Mouse (Mus musculus) small intestine, adult 2 months (tissue): ENCODE results near the gene Plppr3. TPM values are rescaled to one million over a fixed set of nuclear protein-coding genes. Genes with fewer than 3 reads are reported as not detected.

ENCODE experiments used
- H3K27ac ChIP-seq: fragments of 200-500 bp; 2 replicates; pipeline ENCODE4 v1.5.1; 2012; ENCODE audit warnings: low read depth, low read length, control low read depth, inconsistent platforms; ENCODE audit not compliant: insufficient read depth
- H3K27me3 ChIP-seq: fragments of 200-500 bp; 2 replicates; pipeline ENCODE4 v1.6.1; 2012; ENCODE audit warnings: mild to moderate bottlenecking, moderate library complexity, low read length, inconsistent platforms; ENCODE audit not compliant: control insufficient read depth, insufficient read depth
- H3K36me3 ChIP-seq: fragments of 200-500 bp; 2 replicates; pipeline ENCODE4 v1.6.1; 2012; ENCODE audit warnings: mild to moderate bottlenecking, low read length, control low read depth, inconsistent platforms; ENCODE audit not compliant: control insufficient read depth, insufficient read depth
- H3K4me1 ChIP-seq: fragments of 200-500 bp; 2 replicates; pipeline ENCODE4 v1.6.1; 2012; ENCODE audit warnings: low read length, inconsistent platforms, mixed read lengths; ENCODE audit not compliant: control insufficient read depth, insufficient read depth, insufficient read length
- H3K4me3 ChIP-seq: fragments of 200-500 bp; 2 replicates; pipeline ENCODE4 v1.5.1; 2012; ENCODE audit warnings: low read depth, mild to moderate bottlenecking, control low read depth, inconsistent platforms, low read length, moderate library complexity
- CTCF ChIP-seq: fragments of 200-500 bp; IDR thresholded peaks from 2 replicates; pipeline ENCODE4 v1.5.1; 2012; ENCODE audit warnings: low read depth, mild to moderate bottlenecking, control low read depth, inconsistent platforms, low read length, moderate library complexity, mixed read lengths; ENCODE audit not compliant: insufficient replicate concordance, insufficient read length; ENCODE audit errors: extremely low read depth
- POLR2A ChIP-seq: fragments of 200-500 bp; IDR thresholded peaks from 2 replicates; pipeline ENCODE4 v1.6.1; 2012; ENCODE audit warnings: low read depth, mild to moderate bottlenecking, control low read depth, inconsistent platforms, low read length, moderate library complexity
- WGBS: fragments of 180-500 bp; shearing (Covaris S2); methylation state at CpG from one replicate; pipeline ENCODE4 v1.1.7; 2018; 5-methylcytosine and 5-hydroxymethylcytosine counted together
- polyA plus RNA-seq: library from polyadenylated mRNA; depleted of rRNA; stranded (reverse); fragments of >200 nt; gene quantifications from 2 replicates; pipeline ENCODE4 v1.2.3, GENCODE M21; 2012; rRNA removed

Gene Plppr3
- polyA plus RNA-seq: 2.8 and 5.3 TPM in 2 replicates

GRCm38 (mm10) chr10:79874290-79874862 lies at the start of gene Plppr3, which contains the start of gene Prtn3:
Gene Plppr3 (minus strand): TSS chr10:79874634.
Gene Prtn3 (plus strand): TSS chr10:79874476.
- peak within 1 kb of the TSS; percentile 63 for H3K4me3 ChIP-seq
- TF ChIP-seq CTCF: no peak
- no peak for TF ChIP-seq POLR2A
- peaks cover 13% of the 10 kb centered on the region; the same call in 1 of the 2 replicates for H3K27me3 ChIP-seq
- H3K4me1 ChIP-seq: peaks cover 11% of the 10 kb centered on the region
- under 1% methylated on average over 57 of the region's 57 CpGs for WGBS
- no peaks in the 10 kb centered on the region for H3K36me3 ChIP-seq
- no peak within 1 kb of the TSS for H3K27ac ChIP-seq

GRCm38 (mm10) chr10:79921572-79921971 lies 47.1 kb upstream of the Plppr3 start:
- Histone ChIP-seq H3K27ac (no peak overlapping the region), H3K36me3 (no peaks in the 10 kb centered on the region), H3K4me1 (peaks cover 20% of the 10 kb centered on the region), H3K4me3 (0 out of 2 replicates have a peak overlapping the region, but pooled peaks have one; percentile 35), H3K27me3 (peaks cover 12% of the 10 kb centered on the region; the same call in 1 of the 2 replicates)
- WGBS: 23% methylated on average over 34 of the region's 34 CpGs
- TF ChIP-seq POLR2A (no peak), CTCF (no peak)

- peaks cover 19% of the 10 kb centered on the region for H3K4me1 ChIP-seq
- 2% methylated on average over 41 of the region's 41 CpGs for WGBS
- H3K4me3 ChIP-seq: peak within 1 kb of the TSS; percentile 35
- no peaks in the 10 kb centered on the region for H3K36me3 ChIP-seq
- H3K27ac ChIP-seq: no peak within 1 kb of the TSS
- H3K27me3 ChIP-seq: peaks cover 12% of the 10 kb centered on the region; the same call in 1 of the 2 replicates
- no peak for TF ChIP-seq CTCF
- TF ChIP-seq POLR2A: no peak
Measured at GRCm38 (mm10) chr10:79920958-79921535, 46.6 kb upstream of the Plppr3 start, which contains the start of gene R3hdm4. Gene R3hdm4 (minus strand): TSS chr10:79921208.

- TF ChIP-seq POLR2A (no peak), CTCF (no peak)
- no peaks in the 10 kb centered on the region for H3K36me3 ChIP-seq
- no peak overlapping the region for H3K4me3 ChIP-seq
- H3K4me1 ChIP-seq: peaks cover 22% of the 10 kb centered on the region
- peaks cover 12% of the 10 kb centered on the region; the same call in 1 of the 2 replicates for H3K27me3 ChIP-seq
- no peak overlapping the region for H3K27ac ChIP-seq
- WGBS: 42% methylated on average over 26 of the region's 26 CpGs
Measured at GRCm38 (mm10) chr10:79920056-79920890, 45.8 kb upstream of the Plppr3 start.

- WGBS: 12% methylated on average over 21 of the region's 21 CpGs
Measured at GRCm38 (mm10) chr10:79919251-79919849, 44.9 kb upstream of the Plppr3 start.

GRCm38 (mm10) chr10:79918231-79919078 lies 44.0 kb upstream of the Plppr3 start:
- peaks cover 30% of the 10 kb centered on the region for H3K4me1 ChIP-seq

More at GRCm38 (mm10) chr10:79919251-79919849, 44.9 kb upstream of the Plppr3 start:
- peaks cover 28% of the 10 kb centered on the region for H3K4me1 ChIP-seq
- H3K27ac ChIP-seq: no peak overlapping the region
- no peaks in the 10 kb centered on the region for H3K36me3 ChIP-seq
- H3K4me3 ChIP-seq: 0 out of 2 replicates have a peak overlapping the region, but pooled peaks have one; percentile 4
- TF ChIP-seq POLR2A (no peak), CTCF (no peak)
- peaks cover 12% of the 10 kb centered on the region; the same call in 1 of the 2 replicates for H3K27me3 ChIP-seq

More at GRCm38 (mm10) chr10:79918231-79919078, 44.0 kb upstream of the Plppr3 start:
- no peak for TF ChIP-seq POLR2A
- no peak for TF ChIP-seq CTCF
- Histone ChIP-seq H3K4me3 (peak overlapping the region; percentile 48), H3K27ac (no peak overlapping the region), H3K27me3 (peaks cover 12% of the 10 kb centered on the region; the same call in 1 of the 2 replicates), H3K36me3 (no peaks in the 10 kb centered on the region)
- 60% methylated on average over 35 of the region's 35 CpGs for WGBS
